Mouse (Mus musculus) hematopoietic stem cell, adult 5-6 weeks (primary cell): ENCODE data around the gene Gm10320. TPM values are rescaled to one million over a fixed set of nuclear protein-coding genes. Genes with fewer than 3 reads are reported as not detected.

ENCODE experiments used
- ATAC-seq, 2 experiments: fragments of 125-278 bp in 1 of 2; replicated peaks in 1 of 2; 2 replicates each; pipeline ENCODE4 v1.8.0; 2016 to 2017; ENCODE audit warnings: inconsistent platforms in 2 of 2, mild to moderate bottlenecking in 2 of 2, moderate number of reproducible peaks in 2 of 2, low read depth in 1 of 2, moderate TSS enrichment in 1 of 2; ENCODE audit not compliant: low FRiP score in 2 of 2, poor library complexity in 2 of 2, severe bottlenecking in 2 of 2, insufficient read depth in 1 of 2, low TSS enrichment in 1 of 2
- total RNA-seq: library from RNA; stranded (forward); fragments of 172-1452, 232-1000 nt; gene quantifications from 2 replicates; pipeline ENCODE4 v1.2.3, GENCODE M21; 2017

Gene Gm10320
- 0.63 TPM in 1 of 2 replicates, not detected in the other for total RNA-seq

GRCm38 (mm10) chr13:98491909-98492308, at the start of gene Gm10320:
Gene Gm10320 (minus strand): TSS chr13:98492001.
- ATAC-seq, result no peak

- no peak for ATAC-seq
Measured at GRCm38 (mm10) chr13:98541601-98542000, 49.8 kb upstream of the Gm10320 start.

GRCm38 (mm10) chr13:98540206-98540605, 48.4 kb upstream of the Gm10320 start:
- no peak for ATAC-seq

- ATAC-seq, result no peak
Measured at GRCm38 (mm10) chr13:98539311-98539710, 47.5 kb upstream of the Gm10320 start.

GRCm38 (mm10) chr13:98538587-98538986, 46.8 kb upstream of the Gm10320 start:
- no peak for ATAC-seq

- 0 out of 4 replicates have a peak, but pooled peaks of 1 of the 2 experiments have one; percentile 13 for ATAC-seq
Measured at GRCm38 (mm10) chr13:98534913-98535262, 43.1 kb upstream of the Gm10320 start.

- no peak for ATAC-seq
Measured at GRCm38 (mm10) chr13:98534190-98534912, 42.5 kb upstream of the Gm10320 start.

GRCm38 (mm10) chr13:98533415-98533814, 41.6 kb upstream of the Gm10320 start:
- no peak for ATAC-seq

- ATAC-seq, result no peak
Measured at GRCm38 (mm10) chr13:98532699-98533375, 41.0 kb upstream of the Gm10320 start.

GRCm38 (mm10) chr13:98531976-98532375, 40.2 kb upstream of the Gm10320 start:
- no peak for ATAC-seq

- ATAC-seq, result no peak
Measured at GRCm38 (mm10) chr13:98531306-98531705, 39.5 kb upstream of the Gm10320 start.

- ATAC-seq, result no peak
Measured at GRCm38 (mm10) chr13:98523719-98524316, 32.0 kb upstream of the Gm10320 start.

- peak; percentile 46 to 64; a peak in 1 of 4 replicates for ATAC-seq
Measured at GRCm38 (mm10) chr13:98518341-98518740, 26.5 kb upstream of the Gm10320 start.

GRCm38 (mm10) chr13:98517666-98518065, 25.9 kb upstream of the Gm10320 start:
- ATAC-seq, result no peak

GRCm38 (mm10) chr13:98516985-98517384, 25.2 kb upstream of the Gm10320 start:
- ATAC-seq, result no peak

GRCm38 (mm10) chr13:98512066-98512465, 20.3 kb upstream of the Gm10320 start:
- no peak for ATAC-seq

- ATAC-seq, result no peak
Measured at GRCm38 (mm10) chr13:98507656-98508055, 15.9 kb upstream of the Gm10320 start.

GRCm38 (mm10) chr13:98506496-98506895, 14.7 kb upstream of the Gm10320 start:
- no peak for ATAC-seq
